Comparison of ENCODE assay signal across 15 mouse cellular contexts in genomic region chr11:57672995-57673394, GRCm38 (mm10). TPM values are rescaled to one million over a fixed set of nuclear protein-coding genes. Genes with fewer than 3 reads are reported as not detected.
A peak's percentile ranks its signal among the peaks of the same experiment; 100 is the strongest.
DNase-seq lines count a peak whose midpoint lies in the region; ATAC-seq lines count a peak whose summit lies in the region.
"Had no signal": no experiment of that assay in that cellular context is flagged by ENCODE, and none has a peak within 500 bp of the region (broad histone marks: within the 10 kb centered on the region; RNA-seq: fewer than 3 reads in every experiment).

No protein-coding gene starts in this region.

- 0 out of 2 replicates have a peak overlapping the region, but pooled peaks have one; percentile 25 for H3K27ac ChIP-seq in heart, embryonic 10.5 days
- H3K27ac ChIP-seq in hindbrain, embryonic 16.5 days (ENCODE audit: low read depth, low read length) = no peak overlapping the region

- WGBS in heart, embryonic 10.5 days = 80% methylated on average over 9 of the region's 9 CpGs
- 93% methylated on average over 9 of the region's 9 CpGs for WGBS in hindbrain, embryonic 16.5 days

- no peak for DNase-seq in heart, embryonic 10.5 days (ENCODE audit: low spot score)
- DNase-seq in heart, postnatal 14 days = no peak
- DNase-seq in adrenal gland, postnatal 25 days = peak; percentile 38
- peak; percentile 63 for DNase-seq in testis, postnatal 10 days (ENCODE audit: low spot score)
- DNase-seq in urinary bladder, postnatal 14 days (ENCODE audit: low spot score) = no peak
- DNase-seq in cerebellum, adult 9-11 months = no peak
- DNase-seq: B cell, adult 2 months; kidney, adult 11 months; layer of hippocampus, postnatal 36 days; right cerebral cortex, postnatal 14 days had no signal

- H3K27me3 ChIP-seq in heart, embryonic 10.5 days (ENCODE audit: insufficient read depth, poor library complexity, severe bottlenecking) = no peaks in the 10 kb centered on the region
- H3K27me3 ChIP-seq in hindbrain, embryonic 16.5 days (replicated peaks; ENCODE audit: control insufficient read depth, insufficient read depth, low read length) = no peaks in the 10 kb centered on the region
- H3K27me3 ChIP-seq: heart, embryonic 15.5 days; liver, embryonic 15.5 days had no signal

- H3K4me1 ChIP-seq in heart, embryonic 10.5 days = peaks cover 73% of the 10 kb centered on the region
- no peaks in the 10 kb centered on the region for H3K4me1 ChIP-seq in hindbrain, embryonic 16.5 days (ENCODE audit: control insufficient read depth, insufficient read depth, low read depth, low read length)

- intact Hi-C loops in heart, postnatal 14 days (cut with DNase I) = no loop called here

- no peak overlapping the region for H3K4me2 ChIP-seq in hindbrain, embryonic 16.5 days (ENCODE audit: low read length)
- H3K4me2 ChIP-seq: heart, embryonic 15.5 days; liver, embryonic 15.5 days had no signal

- H3K36me3 ChIP-seq in heart, embryonic 10.5 days = no peaks in the 10 kb centered on the region
- H3K36me3 ChIP-seq in hindbrain, embryonic 16.5 days (ENCODE audit: control insufficient read depth, insufficient read depth, low read length) = no peaks in the 10 kb centered on the region
- H3K36me3 ChIP-seq: heart, embryonic 15.5 days had no signal

- H3K4me3 ChIP-seq in heart, embryonic 10.5 days = no peak overlapping the region
- H3K4me3 ChIP-seq in hindbrain, embryonic 16.5 days (ENCODE audit: low read length) = no peak overlapping the region
- H3K4me3 ChIP-seq: heart, embryonic 15.5 days; liver, embryonic 15.5 days; myocyte had no signal

- H3K9ac ChIP-seq in hindbrain, embryonic 16.5 days (ENCODE audit: low read depth, low read length) = no peak overlapping the region
- H3K9ac ChIP-seq: heart, embryonic 15.5 days; liver, embryonic 15.5 days had no signal

- ATAC-seq in CD4-positive, CD25-positive, alpha-beta regulatory T cell, adult 4 months = peak; percentile 85
- ATAC-seq in hindbrain, embryonic 16.5 days = no peak

- H3K9me3 ChIP-seq in heart, embryonic 10.5 days = no peaks in the 10 kb centered on the region
- H3K9me3 ChIP-seq in hindbrain, embryonic 16.5 days (ENCODE audit: control insufficient read depth, low read length) = no peaks in the 10 kb centered on the region
- H3K9me3 ChIP-seq: heart, embryonic 15.5 days; liver, embryonic 15.5 days had no signal

RNA-seq across cellular contexts. Expression of gene Galnt10, which starts 27.8 kb away (rescaled TPM):
- polyA plus RNA-seq in heart, embryonic 10.5 days (2016; fragmentation: Nextera tagmentation; extraction: Ambion mirVana) = 16.6 and 20.7 TPM in 2 replicates
- 10 to 100 TPM; 11.1 to 12.8 TPM for total RNA-seq in heart, postnatal 14 days (2021)
- 1 to 10 TPM; 7.4 to 8.3 TPM for polyA plus RNA-seq in CD4-positive, CD25-positive, alpha-beta regulatory T cell, adult 4 months (2017; shearing (Covaris generic))
- total RNA-seq in adrenal gland, postnatal 25 days (2021) = 52.7 and 55.6 TPM in 2 replicates
- 12.3 and 13.1 TPM in 2 replicates for polyA plus RNA-seq in hindbrain, embryonic 16.5 days (2015; fragmentation: Nextera tagmentation; extraction: Ambion mirVana)

Comparison
In these comparisons a context has a peak if more than half of its experiments do, and no peak if none do; other contexts are left out.
1. DNase-seq: peak in adrenal gland, postnatal 25 days (single experiment) and testis, postnatal 10 days (single experiment); none in heart, embryonic 10.5 days (single experiment), heart, postnatal 14 days (0 of 2), urinary bladder, postnatal 14 days (single experiment) and cerebellum, adult 9-11 months (single experiment).